In genomic region chr19:8713997-8714652, GRCm38 (mm10) we compare ENCODE assay signal across 7 mouse cellular contexts. TPM values are rescaled to one million over a fixed set of nuclear protein-coding genes. Genes with fewer than 3 reads are reported as not detected.
A peak's percentile ranks its signal among the peaks of the same experiment; 100 is the strongest.
DNase-seq lines count a peak whose midpoint lies in the region; ATAC-seq lines count a peak whose summit lies in the region.

No protein-coding gene starts in this region.

- DNase-seq in 416B (ENCODE audit: low read depth) (peak; percentile 81), A20 (ENCODE audit: low read depth, low spot score) (peak; percentile 88)
- DNase-seq in adrenal gland, adult (ENCODE audit: inconsistent age in 2 of 2, low spot score in 1 of 2), result no peak
- no peak for DNase-seq in left cerebral cortex, postnatal 25 days (ENCODE audit: low spot score in 2 of 2)
- no peak for DNase-seq in right cerebral cortex, adult 18-20 months

- WGBS in forebrain, embryonic 13.5 days, result 7% methylated on average over 13 of the region's 13 CpGs
- WGBS in liver, embryonic 16.5 days (ENCODE audit: insufficient replicate concordance), result 7% methylated on average over 13 of the region's 13 CpGs

- peak; percentile 5; the same call in 1 of the 2 replicates for ATAC-seq in forebrain, embryonic 13.5 days
- ATAC-seq in liver, embryonic 16.5 days (ENCODE audit: low read depth), result no peak

- H3K36me3 ChIP-seq in forebrain, embryonic 13.5 days (ENCODE audit: poor library complexity, severe bottlenecking), result peaks cover 26% of the 10 kb centered on the region
- H3K36me3 ChIP-seq in liver, embryonic 16.5 days (ENCODE audit: control insufficient read depth, insufficient read depth), result peaks cover 35% of the 10 kb centered on the region

- H3K4me1 ChIP-seq in forebrain, embryonic 13.5 days, result peaks cover 34% of the 10 kb centered on the region
- peaks cover 62% of the 10 kb centered on the region for H3K4me1 ChIP-seq in liver, embryonic 16.5 days (ENCODE audit: control insufficient read depth, low read depth, low read length)

- peak overlapping the region; percentile 73 for H3K4me2 ChIP-seq in forebrain, embryonic 13.5 days
- peak overlapping the region; percentile 53 for H3K4me2 ChIP-seq in liver, embryonic 16.5 days (ENCODE audit: low read depth, low read length)

- intact Hi-C loops in left cerebral cortex, postnatal 25 days (cut with DNase I), result loop anchor here (1.0 kb wide), 1 partner anchor 9 kb away; the partner anchor contains the start of gene Slc3a2

- peak overlapping the region; percentile 85 for H3K27ac ChIP-seq in forebrain, embryonic 13.5 days
- H3K27ac ChIP-seq in liver, embryonic 16.5 days (ENCODE audit: low read length), result peak overlapping the region; percentile 92

- no peaks in the 10 kb centered on the region for H3K9me3 ChIP-seq in forebrain, embryonic 13.5 days (replicated peaks)
- no peaks in the 10 kb centered on the region for H3K9me3 ChIP-seq in liver, embryonic 16.5 days (replicated peaks; ENCODE audit: control insufficient read depth, low read length)

- H3K4me3 ChIP-seq in forebrain, embryonic 13.5 days, result peak overlapping the region; percentile 81
- H3K4me3 ChIP-seq in liver, embryonic 16.5 days (ENCODE audit: low read depth, low read length), result peak overlapping the region; percentile 88

- no peaks in the 10 kb centered on the region for H3K27me3 ChIP-seq in forebrain, embryonic 13.5 days
- no peaks in the 10 kb centered on the region for H3K27me3 ChIP-seq in liver, embryonic 16.5 days (ENCODE audit: control insufficient read depth, insufficient read depth, low read depth, low read length)

- H3K9ac ChIP-seq in forebrain, embryonic 13.5 days, result peak overlapping the region; percentile 95
- peak overlapping the region; percentile 95 for H3K9ac ChIP-seq in liver, embryonic 16.5 days (ENCODE audit: low read depth, low read length)

RNA-seq across cellular contexts. Expression of gene Slc3a2, which starts 9.0 kb away (rescaled TPM):
- polyA plus RNA-seq in forebrain, embryonic 13.5 days (2015; fragmentation: Nextera tagmentation; extraction: Ambion mirVana), result 135 and 143 TPM in 2 replicates
- polyA plus RNA-seq in liver, embryonic 16.5 days (2015; fragmentation: Nextera tagmentation; extraction: Ambion mirVana), result 133 and 137 TPM in 2 replicates
- total RNA-seq in left cerebral cortex, postnatal 25 days (2021), result 100 to 1,000 TPM; 148 to 161 TPM

RNA-seq across cellular contexts. Expression of gene Wdr74, which starts 21.5 kb away (rescaled TPM):
- 92.0 and 97.4 TPM in 2 replicates for polyA plus RNA-seq in forebrain, embryonic 13.5 days (2015; fragmentation: Nextera tagmentation; extraction: Ambion mirVana)
- polyA plus RNA-seq in liver, embryonic 16.5 days (2015; fragmentation: Nextera tagmentation; extraction: Ambion mirVana), result 40.0 and 48.3 TPM in 2 replicates
- 10 to 100 TPM; 46.0 to 58.5 TPM for total RNA-seq in left cerebral cortex, postnatal 25 days (2021)

RNA-seq across cellular contexts. Expression of gene 1700092M07Rik, which starts 26.4 kb away (rescaled TPM):
- polyA plus RNA-seq in forebrain, embryonic 13.5 days (2015; fragmentation: Nextera tagmentation; extraction: Ambion mirVana), result 1.9 and 3.7 TPM in 2 replicates
- polyA plus RNA-seq in liver, embryonic 16.5 days (2015; fragmentation: Nextera tagmentation; extraction: Ambion mirVana), result 0.45 and 0.63 TPM in 2 replicates
- 1 to 10 TPM; 1.1 to 1.5 TPM for total RNA-seq in left cerebral cortex, postnatal 25 days (2021)

RNA-seq across cellular contexts. Expression of gene Stx5a, which starts 27.1 kb away (rescaled TPM):
- polyA plus RNA-seq in forebrain, embryonic 13.5 days (2015; fragmentation: Nextera tagmentation; extraction: Ambion mirVana), result 117 and 118 TPM in 2 replicates
- polyA plus RNA-seq in liver, embryonic 16.5 days (2015; fragmentation: Nextera tagmentation; extraction: Ambion mirVana), result 57.8 and 59.8 TPM in 2 replicates
- 10 to 100 TPM; 61.5 to 70.1 TPM for total RNA-seq in left cerebral cortex, postnatal 25 days (2021)

RNA-seq across cellular contexts. Expression of gene Nxf1, which starts 42.7 kb away (rescaled TPM):
- polyA plus RNA-seq in forebrain, embryonic 13.5 days (2015; fragmentation: Nextera tagmentation; extraction: Ambion mirVana), result 194 and 211 TPM in 2 replicates
- polyA plus RNA-seq in liver, embryonic 16.5 days (2015; fragmentation: Nextera tagmentation; extraction: Ambion mirVana), result 77.8 and 87.7 TPM in 2 replicates
- 10 to 100 TPM; 87.4 to 92.0 TPM for total RNA-seq in left cerebral cortex, postnatal 25 days (2021)

Comparison
In these comparisons a context has a peak if more than half of its experiments do, and no peak if none do; other contexts are left out.
1. DNase-seq: peak in 416B (single experiment) and A20 (single experiment); none in adrenal gland, adult (0 of 2), left cerebral cortex, postnatal 25 days (0 of 2) and right cerebral cortex, adult 18-20 months (single experiment).